Mouse (Mus musculus) megakaryocyte progenitor cell, adult 5-6 weeks (primary cell): ENCODE results near the gene Zfp36. TPM values are rescaled to one million over a fixed set of nuclear protein-coding genes. Genes with fewer than 3 reads are reported as not detected.

ENCODE experiments used
- ATAC-seq: replicated peaks from 2 replicates; pipeline ENCODE4 v1.8.0; 2016; ENCODE audit warnings: mild to moderate bottlenecking, moderate TSS enrichment, inconsistent platforms; ENCODE audit not compliant: poor library complexity
- total RNA-seq, 2 experiments: library from RNA; stranded (forward) in 1 of 2; stranded (reverse) in 1 of 2; fragments of 157-497, 149-512 nt in 1 of 2; fragments of 200-1000 nt in 1 of 2; gene quantifications; 2 replicates each; pipeline versions ENCODE4 v1.2.3 to v1.2.4; 2015 to 2017

The Zfp36 gene
- total RNA-seq, 2 experiments from 2014 or later = 46.4 to 87.3 TPM

DNA sequence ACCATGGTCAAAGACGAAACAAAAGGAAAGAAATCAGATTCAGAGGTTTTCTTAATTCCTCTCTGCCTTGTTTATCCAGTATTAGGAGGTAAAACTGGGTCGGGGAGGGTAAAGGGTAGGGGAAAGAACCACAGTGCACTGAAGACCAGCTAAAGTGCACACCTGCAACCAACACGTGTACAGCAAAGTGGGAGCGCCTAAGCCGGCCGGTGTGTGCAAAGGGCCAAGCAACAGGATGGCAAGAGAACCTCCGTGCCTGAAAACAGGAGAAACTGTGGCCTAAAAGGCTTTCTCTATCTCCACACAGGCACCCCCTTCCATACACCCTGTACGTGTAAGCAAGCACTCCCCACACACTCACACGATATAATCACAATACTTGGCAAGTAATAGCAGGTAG lies 5.1 kb upstream of the Zfp36 start:
- ATAC-seq = no peak

DNA sequence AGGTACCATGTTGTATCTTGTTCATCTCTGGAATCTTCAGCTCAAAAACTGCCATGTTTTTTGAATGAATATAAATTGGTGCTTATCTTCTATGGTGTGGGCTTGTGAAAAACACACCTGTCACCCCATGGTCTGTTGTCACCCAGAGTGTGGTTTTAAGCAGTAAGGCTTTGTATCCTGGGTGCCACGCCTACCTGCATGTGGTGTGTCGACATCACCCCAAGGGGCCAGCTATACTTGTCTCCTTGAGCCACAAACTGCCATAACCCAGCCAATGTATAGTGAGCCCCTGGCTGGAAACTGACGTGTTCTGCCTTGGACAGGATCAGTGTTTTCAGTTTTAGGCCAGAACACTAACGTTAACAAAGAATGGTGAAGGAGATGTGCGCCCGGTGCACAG lies 4.1 kb upstream of the Zfp36 start:
- no peak for ATAC-seq

DNA sequence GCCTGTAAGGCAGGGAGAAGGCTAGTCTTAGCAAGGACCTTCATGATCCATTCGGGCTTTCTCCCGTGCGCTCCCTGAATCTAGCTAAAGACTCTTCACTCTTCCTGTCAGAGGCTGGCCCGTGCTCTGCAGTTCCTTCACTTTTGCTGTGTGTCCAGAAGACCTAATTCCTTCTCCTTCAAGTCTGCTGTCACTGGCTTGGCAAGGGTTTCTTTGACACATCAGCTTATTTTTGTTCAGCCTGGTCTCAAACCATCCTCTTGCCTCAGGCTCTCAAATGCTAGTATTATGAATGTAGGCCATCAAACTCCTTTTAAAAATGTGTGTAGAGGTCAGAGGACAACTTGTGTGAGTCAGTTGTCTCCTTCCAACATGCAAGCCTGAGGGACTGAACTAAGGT lies 3.6 kb upstream of the Zfp36 start:
- ATAC-seq = no peak

DNA sequence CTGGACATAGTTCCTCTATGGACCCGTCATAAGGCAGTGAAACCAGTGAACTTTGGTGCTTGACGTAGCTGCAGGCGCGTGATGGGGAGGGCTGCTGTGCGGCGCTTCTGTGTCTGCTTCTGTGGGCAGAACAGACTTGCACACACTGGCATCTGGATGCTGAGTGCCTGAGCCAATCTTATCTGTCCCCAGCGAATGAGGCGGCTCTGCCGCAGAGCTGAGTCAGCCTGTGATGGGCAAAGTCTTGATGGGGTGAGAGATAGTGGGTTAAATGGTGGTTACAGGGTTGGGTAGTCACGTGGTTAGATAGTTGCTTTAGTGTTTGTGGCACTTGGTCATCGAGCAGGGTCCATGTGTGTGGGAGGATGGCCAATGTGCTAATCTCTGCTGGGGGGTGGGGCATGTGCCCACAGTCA lies 2.9 kb upstream of the Zfp36 start:
- ATAC-seq = peak; percentile 38

DNA sequence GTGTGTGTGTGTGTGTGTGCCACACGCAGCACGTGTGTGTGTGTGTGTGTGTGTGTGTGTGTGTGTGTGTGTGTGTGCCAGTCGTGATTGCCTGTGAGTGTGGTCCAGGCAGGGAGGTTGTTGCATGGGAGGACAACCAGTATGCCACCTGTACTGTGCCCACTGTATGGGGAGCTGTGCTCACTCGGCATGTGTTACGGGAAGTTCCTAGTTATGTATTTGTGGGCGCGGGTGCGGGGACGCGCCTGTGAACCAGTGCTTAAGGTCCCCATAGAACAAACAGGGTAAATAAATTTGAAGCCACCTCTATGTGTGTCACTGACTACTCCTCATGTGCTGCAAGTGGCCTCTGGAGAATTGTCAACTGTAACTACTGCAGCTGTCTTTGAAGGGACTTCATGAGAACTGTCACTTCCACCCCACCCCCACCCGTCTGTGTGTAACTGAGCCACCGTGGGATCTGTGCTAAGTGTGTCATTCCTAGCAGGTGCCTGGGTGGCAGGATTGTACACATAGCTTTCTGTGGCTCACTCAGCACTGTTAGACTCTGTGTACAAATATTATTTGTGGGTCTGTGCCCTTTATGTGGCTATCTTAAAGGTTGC lies 2.4 kb upstream of the Zfp36 start:
- peak; percentile 0 for ATAC-seq

GRCm38 (mm10) chr7:28381938-28382337 lies 1.9 kb upstream of the Zfp36 start:
- peak; percentile 7 for ATAC-seq

DNA sequence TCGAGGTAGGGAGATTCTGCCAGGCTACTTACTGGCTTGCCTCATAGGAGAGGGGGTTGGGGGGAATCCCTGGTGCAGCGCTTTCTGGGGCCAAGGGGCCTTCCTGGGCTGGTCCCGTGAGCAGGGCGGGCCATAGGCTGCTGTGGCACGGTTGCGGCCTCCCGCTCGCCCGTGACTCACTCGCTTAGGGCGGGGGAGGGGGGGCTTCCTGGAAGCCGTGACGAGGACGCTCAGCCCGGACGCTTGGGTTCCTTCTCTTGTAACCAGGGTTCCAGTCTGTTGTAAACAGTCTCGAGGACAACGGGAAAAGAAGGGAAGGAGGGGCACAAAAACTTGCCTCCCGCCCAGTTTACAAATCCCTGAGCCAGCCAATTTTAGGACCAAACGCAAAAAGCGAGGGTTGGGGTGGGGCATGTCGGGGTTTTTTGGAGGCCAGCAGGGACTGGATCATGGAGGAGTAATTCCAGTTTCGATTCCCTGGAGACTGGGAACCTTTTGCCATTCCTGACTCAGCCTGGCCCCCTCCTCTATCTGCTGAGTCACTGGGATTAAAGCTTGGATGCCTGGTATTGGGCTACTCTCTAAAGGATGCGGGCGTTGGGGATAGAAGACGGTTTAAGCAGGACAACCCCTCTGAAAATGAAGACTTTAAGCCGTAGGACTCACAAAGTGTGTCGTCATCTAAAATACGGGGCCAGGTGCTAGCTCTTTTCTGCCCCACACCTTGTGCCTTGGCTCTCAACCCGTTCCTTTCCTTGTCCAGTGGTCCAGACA lies 1.2 kb upstream of the Zfp36 start:
- ATAC-seq = peak; percentile 28

DNA sequence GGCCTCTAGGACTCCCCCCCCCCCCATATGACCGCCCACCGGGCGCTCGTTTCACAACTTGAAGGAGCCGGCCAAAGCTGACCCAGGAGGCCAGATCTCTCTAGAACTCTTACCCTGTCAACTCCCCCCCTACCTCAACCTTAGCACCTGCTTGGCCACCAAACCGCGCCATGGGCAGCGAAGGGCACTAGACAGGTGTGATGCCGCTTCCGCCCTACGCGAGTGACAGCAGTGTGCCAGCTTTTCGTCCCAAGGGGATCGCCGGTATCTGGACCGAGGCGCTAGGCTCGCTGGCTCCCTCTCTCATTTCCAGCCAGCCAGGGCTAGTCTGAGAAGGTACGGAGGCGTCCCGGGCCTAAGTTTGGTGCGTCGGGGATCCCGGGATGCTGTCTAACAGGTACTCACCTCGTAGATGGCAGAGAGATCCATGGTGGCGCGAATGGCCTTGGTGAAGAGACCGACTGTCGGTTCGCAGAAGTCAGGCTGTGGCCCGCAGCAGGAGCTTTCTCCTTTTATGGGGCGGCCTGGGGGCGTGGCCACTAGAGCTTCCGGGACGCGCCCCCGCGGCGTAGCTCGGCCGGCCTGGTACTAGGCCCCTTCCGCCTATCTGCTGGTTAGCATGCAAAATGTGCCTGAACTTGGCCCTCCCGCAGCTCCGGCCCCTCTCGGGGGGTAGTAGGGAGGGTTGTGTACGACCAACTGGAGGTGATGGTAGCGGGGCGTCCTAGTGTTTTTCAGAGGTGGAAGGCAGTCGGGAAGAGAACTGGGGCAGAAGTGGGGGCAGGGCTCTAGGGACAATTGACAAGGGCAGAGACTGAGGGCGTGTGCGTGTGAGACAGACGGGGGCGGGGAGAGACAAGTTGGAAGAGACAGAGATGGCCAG lies 1.0 kb downstream of the Zfp36 start:
- peak; percentile 30 for ATAC-seq

DNA sequence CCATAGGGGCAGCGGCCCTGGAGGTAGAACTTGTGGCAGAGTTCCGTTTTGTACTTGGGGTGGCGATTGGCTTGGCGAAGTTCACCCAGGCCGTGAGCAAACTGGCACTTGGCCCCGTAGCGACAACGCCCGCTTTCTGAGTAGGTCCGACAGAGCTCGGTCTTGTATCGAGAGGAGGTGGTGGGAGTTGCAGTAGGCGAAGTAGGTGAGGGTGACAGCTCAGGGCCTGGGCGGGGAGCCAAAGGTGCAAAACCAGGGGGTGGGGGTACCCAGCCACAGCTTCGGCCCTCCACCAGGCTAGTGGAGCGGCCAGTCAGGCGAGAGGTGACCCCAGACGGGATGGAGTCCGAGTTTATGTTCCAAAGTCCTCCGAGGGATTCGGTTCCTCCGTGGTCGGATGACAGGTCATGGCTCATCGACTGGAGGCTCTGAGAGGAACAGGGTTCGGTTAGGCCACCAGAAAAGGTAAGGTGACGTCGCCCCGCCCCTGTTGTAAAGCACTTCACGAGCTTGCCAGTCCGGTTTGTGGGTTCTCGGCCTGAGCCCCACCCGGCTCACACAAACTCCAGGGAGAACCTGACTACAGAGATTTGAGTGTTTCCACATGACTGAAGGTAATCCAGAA lies 1.9 kb downstream of the Zfp36 start:
- ATAC-seq = no peak

DNA sequence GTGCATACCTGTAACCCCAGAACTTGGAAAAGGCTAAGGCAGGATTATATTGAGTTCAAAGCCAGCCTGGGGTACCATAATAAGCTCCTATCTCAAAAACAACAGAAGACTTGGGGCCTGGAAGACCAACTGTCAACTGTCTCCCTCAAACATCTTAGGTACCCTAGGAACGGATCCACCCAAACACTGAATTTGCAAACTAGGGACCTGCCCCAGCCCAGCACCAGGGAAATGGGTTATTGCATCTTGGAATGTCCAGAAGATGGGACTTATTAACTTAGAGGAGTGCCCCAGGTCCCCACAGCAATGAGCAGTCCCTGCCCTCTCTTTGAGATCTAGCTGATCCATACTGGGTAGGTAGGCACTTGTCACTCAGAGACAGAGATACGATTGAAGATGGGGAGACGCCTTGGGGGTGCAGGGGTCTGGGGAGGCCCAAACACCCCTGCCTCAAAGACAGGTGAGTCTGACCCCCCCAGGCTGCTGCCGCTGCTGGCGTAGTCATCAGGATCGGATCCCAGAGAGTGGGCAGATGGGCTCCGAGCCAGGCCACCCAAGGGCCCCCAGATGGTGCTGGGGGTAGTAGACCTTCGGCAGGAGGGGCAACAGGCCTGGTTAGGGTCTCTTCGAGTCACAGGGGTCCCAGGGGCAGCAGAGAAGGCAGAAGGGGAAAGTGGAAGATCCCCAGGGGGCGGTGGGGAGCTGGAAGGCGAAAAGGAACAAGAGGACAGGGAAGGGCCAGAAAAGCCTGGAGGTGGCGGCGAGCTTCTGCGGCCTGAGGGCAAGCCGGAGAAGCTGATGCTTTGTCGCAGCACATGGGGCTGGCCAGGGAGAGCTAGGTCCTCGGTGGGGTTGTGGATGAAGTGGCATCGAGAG lies 2.6 kb downstream of the Zfp36 start:
- no peak for ATAC-seq

DNA sequence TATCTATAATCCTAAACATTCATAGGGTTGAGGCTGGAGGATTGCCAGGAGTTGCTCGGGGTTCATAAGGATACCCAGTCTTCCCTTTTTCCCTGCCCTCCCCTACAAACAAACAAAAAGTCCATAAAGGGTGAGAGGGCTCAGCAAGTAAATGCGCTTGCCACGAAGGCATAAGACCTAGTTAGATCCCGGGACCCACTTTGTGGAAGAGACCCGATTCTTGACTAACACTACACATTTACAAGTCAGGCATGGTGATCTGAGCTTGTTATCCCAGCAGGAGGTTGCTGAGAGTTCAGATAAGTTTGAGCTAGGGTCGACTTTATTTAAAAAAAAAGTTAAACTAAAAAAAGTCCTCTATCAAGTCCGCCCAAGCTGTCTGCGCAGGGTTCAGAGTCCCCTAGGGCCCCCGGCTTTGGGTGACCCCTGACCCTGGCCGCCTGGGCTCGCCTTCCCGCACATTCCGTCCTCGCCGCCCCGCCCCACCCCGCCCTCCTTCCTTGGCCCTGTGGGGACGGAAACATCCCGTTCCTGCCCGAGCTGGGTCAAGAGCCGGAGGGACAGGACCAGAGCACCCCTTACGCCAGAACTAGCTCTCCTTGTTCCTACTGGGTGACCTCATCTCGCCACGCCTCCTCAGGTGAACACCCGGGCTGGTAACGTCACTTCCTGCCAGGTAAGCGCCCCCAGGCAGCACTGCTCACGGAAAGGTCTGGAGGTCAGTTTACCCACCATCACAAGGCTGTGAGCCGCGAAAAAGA lies 3.9 kb downstream of the Zfp36 start:
- no peak for ATAC-seq

- ATAC-seq = peak; percentile 47
Measured at GRCm38 (mm10) chr7:28375176-28375921, 4.7 kb downstream of the Zfp36 start.

- no peak for ATAC-seq
Measured at GRCm38 (mm10) chr7:28374647-28375046, 5.4 kb downstream of the Zfp36 start.

- no peak for ATAC-seq
Measured at GRCm38 (mm10) chr7:28373891-28374495, 6.1 kb downstream of the Zfp36 start.

DNA sequence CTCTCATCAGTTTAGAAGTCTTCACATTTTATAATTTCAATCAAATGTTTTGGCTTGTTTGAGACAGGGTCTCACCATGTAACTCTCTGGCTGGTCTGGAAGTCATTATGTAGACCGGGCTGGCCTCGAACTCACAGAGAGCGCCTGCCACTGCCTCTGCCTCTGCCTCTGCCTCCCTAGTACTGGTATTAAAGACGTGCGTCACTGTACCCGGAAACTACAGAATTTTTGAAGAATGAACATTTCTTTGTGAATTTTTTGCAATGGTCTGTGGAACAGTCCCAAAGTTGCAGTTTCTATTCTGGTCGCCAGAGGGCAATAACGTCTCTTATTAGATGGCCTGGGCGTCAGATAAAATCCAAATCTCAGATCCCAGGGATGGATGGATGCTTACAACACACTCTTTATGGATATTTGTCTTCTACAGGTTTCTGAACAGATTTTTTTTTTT lies 6.9 kb downstream of the Zfp36 start:
- peak; percentile 21 for ATAC-seq

DNA sequence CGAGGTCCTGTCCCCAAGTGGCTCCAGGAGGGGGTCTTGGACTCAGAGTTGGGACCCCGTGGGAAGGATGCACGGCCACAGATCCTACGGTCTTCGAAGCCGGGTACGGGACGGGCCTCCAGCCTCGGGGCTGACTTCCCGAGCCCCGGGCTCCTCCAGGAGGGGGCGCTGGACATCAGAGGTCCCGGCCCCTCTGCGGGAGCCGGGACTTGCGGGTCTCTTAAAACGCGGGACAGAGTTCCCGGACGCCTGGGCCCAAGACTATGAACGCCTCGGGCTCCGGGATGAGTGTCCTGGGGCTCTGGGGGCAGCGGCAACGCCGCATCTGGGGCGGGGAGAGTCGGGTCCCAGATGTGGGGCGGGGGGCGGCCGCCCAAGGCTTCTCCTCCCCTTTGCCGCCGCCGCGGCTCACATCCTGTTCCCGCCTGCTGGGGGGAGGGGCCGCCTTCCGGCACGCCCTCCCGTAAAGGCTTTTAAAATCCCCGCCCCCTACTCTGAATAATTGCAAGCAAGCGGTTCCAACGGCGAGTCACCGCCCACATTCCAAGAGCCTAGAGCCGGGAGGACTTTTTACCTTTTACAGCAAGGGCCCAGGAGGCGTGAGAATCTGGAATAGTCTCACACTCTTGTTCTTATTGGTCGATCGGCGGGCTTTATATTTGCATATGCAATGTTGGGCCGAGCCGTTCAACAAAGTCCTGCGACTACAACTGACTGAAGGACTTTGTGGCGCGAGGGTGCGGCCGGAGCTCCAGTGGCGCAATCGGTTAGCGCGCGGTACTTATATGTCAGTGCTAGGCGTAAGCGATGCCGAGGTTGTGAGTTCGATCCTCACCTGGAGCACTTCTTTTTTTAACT lies 7.6 kb downstream of the Zfp36 start, which contains the start of gene Plekhg2:
Gene Plekhg2 (minus strand): TSS at position 349 of the 858 bp plus-strand sequence.
- peak; percentile 67 for ATAC-seq

DNA sequence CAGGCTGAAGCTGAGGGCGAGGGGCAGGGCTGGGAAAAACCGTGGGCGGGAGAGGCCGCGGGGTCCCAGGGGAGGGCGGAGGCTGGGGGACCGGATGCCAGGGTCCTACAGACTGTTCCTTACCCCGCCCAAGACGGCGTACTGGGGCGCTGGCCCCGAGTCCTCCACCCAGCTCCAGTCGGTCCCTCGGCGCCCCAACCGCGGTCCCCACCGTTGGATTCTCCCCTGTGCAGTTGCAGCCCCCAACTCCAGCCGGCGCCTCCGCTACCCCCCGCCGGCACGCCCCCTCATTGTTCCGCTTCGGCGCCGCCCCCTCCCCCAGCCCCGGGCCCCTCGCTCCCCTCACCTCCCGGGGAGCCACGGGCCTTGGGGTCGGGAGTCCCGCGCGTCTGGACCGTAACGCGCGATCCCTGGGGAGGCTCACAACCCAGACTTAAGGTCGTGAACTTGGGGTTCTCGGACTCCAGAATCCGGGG lies 8.5 kb downstream of the Zfp36 start:
- no peak for ATAC-seq
